Mouse (Mus musculus) erythroid progenitor cell, adult 5-6 weeks (primary cell): Measurements from ENCODE around the gene Sox1. TPM values are rescaled to one million over a fixed set of nuclear protein-coding genes. Genes with fewer than 3 reads are reported as not detected.

Experiments used
- total RNA-seq, 2 experiments: library from RNA; stranded (forward) in 1 of 2; stranded (reverse) in 1 of 2; fragments of 150-400 nt in 1 of 2; fragments of 186-747, 209-891 nt in 1 of 2; gene quantifications; 2 replicates each; pipeline versions ENCODE4 v1.2.3 to v1.2.4; 2015 to 2017; ENCODE audit warnings: low replicate concordance in 2 of 2

The Sox1 gene
- total RNA-seq, 2 experiments from 2014 or later = not detected

Other genes starting within 250 kb of the Sox1 start
- gene A230072I06Rik, start 116.5 kb upstream of the Sox1 start, total RNA-seq (2015; ENCODE audit: low replicate concordance) = not detected in 2 replicates
- not detected in 2 replicates for gene A230072I06Rik, start 116.5 kb upstream of the Sox1 start, total RNA-seq (2017; ENCODE audit: low replicate concordance)
- gene Spaca7, start 177.7 kb downstream of the Sox1 start, total RNA-seq (2015; ENCODE audit: low replicate concordance) = not detected in 2 replicates
- gene Spaca7, start 177.7 kb downstream of the Sox1 start, total RNA-seq (2017; ENCODE audit: low replicate concordance) = not detected in 2 replicates